Mouse (Mus musculus) C2C12 (cell line): ENCODE measurements around the gene Rbm6.

ENCODE experiments used
- CEBPB ChIP-seq: IDR thresholded peaks from one replicate; pipeline ENCODE4 v1.6.1; 2011; ENCODE audit warnings: low read depth, mild to moderate bottlenecking, control low read depth, moderate library complexity
- CTCF ChIP-seq: IDR thresholded peaks from one replicate; pipeline ENCODE4 v1.5.1; 2011; ENCODE audit not compliant: control insufficient read depth, insufficient read depth, insufficient read length
- FOSL1 ChIP-seq: IDR thresholded peaks from one replicate; pipeline ENCODE4 v1.8.0; 2011; ENCODE audit warnings: mild to moderate bottlenecking, low read length; ENCODE audit not compliant: poor library complexity, insufficient read depth, severe bottlenecking
- MAX ChIP-seq: IDR thresholded peaks from one replicate; pipeline ENCODE4 v1.6.1; 2011; ENCODE audit warnings: mild to moderate bottlenecking, control low read depth
- MYOD1 ChIP-seq: IDR thresholded peaks from one replicate; pipeline ENCODE4 v1.6.1; 2011; ENCODE audit warnings: low read depth; ENCODE audit not compliant: control insufficient read depth, insufficient read length

GRCm38 (mm10) chr9:107791714-107792113 lies 81.3 kb downstream of the Rbm6 start:
- no peak for TF ChIP-seq CTCF
- TF ChIP-seq FOSL1, result no peak
- no peak for TF ChIP-seq CEBPB
- no peak for TF ChIP-seq MAX
- TF ChIP-seq MYOD1, result no peak
